Mouse (Mus musculus): ENCODE measurements at regions not wholly inside any gene's neighbourhood (a gene's known extent, or its start where the extent isn't known, plus 50 kb on each side); places are given as distances from the start of the nearest gene placed in this dataset.
"Not testable (repeated sequence)": the region's sequence is repeated elsewhere in the genome, so short reads cannot be mapped to it uniquely, and the experiment has no call there.

DNA sequence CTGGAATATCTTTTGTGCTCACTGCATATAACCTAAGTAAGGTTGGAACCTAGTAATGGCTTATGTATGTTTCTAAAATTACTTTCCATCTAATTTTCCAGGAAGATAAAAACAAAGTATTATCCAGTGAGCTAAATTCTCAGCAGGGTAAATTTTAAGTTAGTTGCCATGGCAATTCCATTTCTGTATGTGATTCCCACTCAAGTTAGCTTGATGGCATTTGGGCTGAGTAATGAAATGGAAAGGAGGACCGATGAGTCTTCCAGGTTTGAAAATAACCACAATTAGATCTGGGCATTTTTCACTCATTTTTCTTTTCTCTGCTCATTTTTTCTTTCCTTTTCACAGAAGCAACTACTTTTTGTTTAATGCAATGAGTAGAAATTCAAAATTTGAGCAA is 398.4 kb upstream of the Gm10801 start:
- DNase-seq (ENCODE audit: low spot score in 2 of 2): no peak

DNA sequence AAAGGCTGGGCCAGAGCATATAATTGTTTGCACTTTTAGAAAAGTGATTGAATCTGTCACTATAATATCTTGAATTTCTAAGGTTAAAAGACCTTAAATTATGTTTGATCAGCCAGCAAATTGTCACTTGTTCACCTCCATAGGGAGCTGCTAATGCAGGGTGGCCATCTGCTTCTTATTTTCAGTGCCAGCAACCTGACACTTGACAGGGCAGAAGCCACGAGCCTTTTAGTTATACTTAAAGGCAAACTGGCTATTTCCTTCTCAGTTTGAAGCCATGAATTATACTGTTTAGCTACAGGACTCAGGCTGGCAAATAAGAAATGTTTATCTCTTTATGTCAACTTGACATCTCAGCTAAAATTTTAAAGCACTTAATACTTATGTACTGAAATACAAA is 392.5 kb upstream of the Gm10801 start:
- no peak for DNase-seq (ENCODE audit: low spot score in 2 of 2)

DNA sequence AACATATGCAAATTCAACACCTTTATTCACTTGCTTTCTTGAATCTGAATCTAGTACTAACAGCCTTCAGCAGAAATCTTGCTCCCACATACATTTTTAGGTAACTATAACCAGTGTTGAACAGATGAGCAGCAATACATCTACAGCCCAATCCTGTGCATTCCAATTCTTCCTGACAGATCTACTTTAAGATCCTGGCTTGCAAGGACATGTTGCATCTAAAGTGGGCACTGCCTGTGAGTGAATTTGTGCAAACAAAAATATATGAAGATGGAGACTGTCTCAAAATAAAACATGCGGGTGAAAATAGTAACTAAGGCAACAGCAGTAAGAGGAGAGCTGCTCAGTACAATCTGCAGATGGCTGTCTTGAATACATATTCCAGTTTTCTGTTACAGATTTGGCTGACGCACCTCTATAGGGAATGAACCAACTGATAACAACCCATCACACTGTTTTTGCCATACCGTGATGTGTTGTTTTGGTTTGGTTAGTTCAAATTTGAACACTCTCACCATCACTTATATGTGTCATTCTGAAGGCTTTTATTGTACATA is 375.2 kb upstream of the Gm10801 start:
- peak in 1 of 2 experiments; percentile 12 for DNase-seq (ENCODE audit: low spot score in 2 of 2)

DNA sequence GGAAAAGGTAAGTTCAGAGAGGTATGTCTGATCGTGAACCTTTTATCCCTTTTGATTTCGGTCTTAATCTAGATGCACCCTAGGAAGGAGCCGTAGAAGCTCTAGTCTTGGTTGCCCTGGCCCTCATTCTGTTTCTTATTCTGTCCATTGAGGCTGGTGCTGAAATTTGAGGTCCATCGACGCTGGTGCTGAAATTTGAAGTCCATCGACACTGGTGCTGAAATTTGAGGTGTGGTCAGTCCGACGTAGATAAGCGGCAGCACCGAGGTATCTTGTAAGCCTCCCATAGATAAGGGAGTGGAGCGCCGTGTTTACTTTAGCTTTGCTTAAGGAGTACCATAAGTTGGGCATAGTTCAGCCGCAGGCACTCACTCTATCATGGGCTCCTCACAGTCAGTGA is 332.0 kb upstream of the Gm10801 start:
- not testable (repeated sequence) for DNase-seq (ENCODE audit: low spot score in 2 of 2)

DNA sequence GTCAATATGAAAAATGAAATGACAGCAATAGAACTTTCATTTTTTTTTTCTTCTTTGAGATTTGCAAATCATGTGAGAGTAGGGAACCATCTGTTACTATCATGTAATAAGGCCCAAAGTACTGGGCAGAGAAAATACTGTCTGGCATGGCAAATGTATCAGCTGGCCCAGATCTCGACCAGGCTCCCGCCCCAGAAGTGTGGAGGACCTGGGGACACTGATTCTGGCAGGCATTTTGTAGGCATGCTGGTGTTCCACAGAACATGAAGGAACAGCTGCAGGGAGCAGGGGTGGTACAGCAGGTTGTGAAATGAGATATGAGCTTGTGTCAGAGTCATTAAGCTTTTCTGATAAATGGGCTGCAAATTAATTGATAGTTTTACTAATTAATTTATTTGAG is 307.8 kb upstream of the Gm10801 start:
- no peak for DNase-seq (ENCODE audit: low spot score in 2 of 2)

DNA sequence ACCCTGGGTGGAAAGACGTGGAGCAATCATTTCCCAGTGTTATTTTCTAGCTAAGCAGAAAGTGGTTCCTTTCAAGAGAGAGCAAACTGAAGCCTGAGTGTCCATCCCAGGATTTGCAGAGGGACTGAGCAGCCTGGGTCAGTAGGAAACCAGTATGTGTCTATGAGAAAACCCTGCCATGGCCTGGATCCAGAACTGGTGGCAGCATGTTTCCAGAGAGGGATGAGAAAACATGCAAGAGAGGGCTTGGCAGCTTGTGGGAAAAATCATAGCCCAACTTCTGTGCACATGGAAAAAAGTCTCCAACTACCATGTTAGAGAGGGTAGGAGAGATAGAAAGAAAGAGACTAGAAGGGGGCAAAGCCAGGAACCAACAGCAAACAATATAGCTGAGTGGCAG is 282.8 kb upstream of the Gm10801 start:
- DNase-seq (ENCODE audit: low spot score in 2 of 2): no peak

Data from left cerebral cortex, adult 18-20 months (tissue).